Mouse (Mus musculus) ES-Bruce4 (cell line): ENCODE data around the gene Ube2q1. TPM values are rescaled to one million over a fixed set of nuclear protein-coding genes. Genes with fewer than 3 reads are reported as not detected.

Experiments
- H3K27ac ChIP-seq: 2 replicates; pipeline ENCODE4 v1.5.1; 2012; ENCODE audit warnings: low read length, inconsistent platforms; ENCODE audit not compliant: insufficient read depth
- H3K27me3 ChIP-seq: 2 replicates; pipeline ENCODE4 v1.6.1; 2012; ENCODE audit warnings: mild to moderate bottlenecking, low read length, inconsistent platforms; ENCODE audit not compliant: control insufficient read depth, poor library complexity, insufficient read depth, severe bottlenecking
- H3K36me3 ChIP-seq: 2 replicates; pipeline ENCODE4 v1.6.1; 2012; ENCODE audit warnings: inconsistent platforms, mild to moderate bottlenecking, low read length, moderate library complexity; ENCODE audit not compliant: control insufficient read depth, poor library complexity, insufficient read depth, severe bottlenecking
- H3K4me1 ChIP-seq: one replicate; pipeline ENCODE4 v1.8.1; 2011; ENCODE audit warnings: low read length; ENCODE audit not compliant: control insufficient read depth, insufficient read depth
- H3K4me3 ChIP-seq: 2 replicates; pipeline ENCODE4 v1.5.1; 2011; ENCODE audit warnings: low read depth, mild to moderate bottlenecking, low read length
- H3K9ac ChIP-seq: 2 replicates; pipeline ENCODE4 v1.6.1; 2012; ENCODE audit warnings: low read depth, mild to moderate bottlenecking, inconsistent platforms; ENCODE audit not compliant: poor library complexity, severe bottlenecking
- H3K9me3 ChIP-seq: replicated peaks from 2 replicates; pipeline ENCODE4 v1.6.1; 2012; ENCODE audit warnings: mild to moderate bottlenecking, low read length, inconsistent platforms; ENCODE audit not compliant: control insufficient read depth, poor library complexity, insufficient read depth, severe bottlenecking
- CTCF ChIP-seq: IDR thresholded peaks from one replicate; pipeline ENCODE4 v1.8.1; 2011; ENCODE audit warnings: low read depth, low read length
- EP300 ChIP-seq: IDR thresholded peaks from 2 replicates; pipeline ENCODE4 v1.6.1; 2011; ENCODE audit warnings: low read depth, low read length; ENCODE audit not compliant: insufficient read depth
- POLR2A ChIP-seq: IDR thresholded peaks from one replicate; pipeline ENCODE4 v1.8.1; 2011; ENCODE audit warnings: low read length; ENCODE audit not compliant: insufficient read depth
- polyA plus RNA-seq: library from polyadenylated mRNA; stranded (reverse); fragments of >200 nt; gene quantifications from 2 replicates; pipeline ENCODE4 v1.2.4, GENCODE M21; 2011; ENCODE audit warnings: low read depth; ENCODE audit not compliant: missing spikeins, insufficient read depth, insufficient read length

Ube2q1 gene
- polyA plus RNA-seq, 1 experiment = 104 TPM

GRCm38 (mm10) chr3:89769584-89769983 lies 3.8 kb upstream of the Ube2q1 start:
- Histone ChIP-seq H3K9ac (no peak overlapping the region), H3K4me1 (peaks cover 2% of the 10 kb centered on the region), H3K27me3 (no peaks in the 10 kb centered on the region), H3K36me3 (no peaks in the 10 kb centered on the region), H3K27ac (no peak overlapping the region), H3K4me3 (no peak overlapping the region), H3K9me3 (no peaks in the 10 kb centered on the region)
- no peak for TF ChIP-seq POLR2A
- no peak for TF ChIP-seq CTCF
- TF ChIP-seq EP300 = 0 out of 2 replicates have a peak, but pooled peaks have one; percentile 32

DNA sequence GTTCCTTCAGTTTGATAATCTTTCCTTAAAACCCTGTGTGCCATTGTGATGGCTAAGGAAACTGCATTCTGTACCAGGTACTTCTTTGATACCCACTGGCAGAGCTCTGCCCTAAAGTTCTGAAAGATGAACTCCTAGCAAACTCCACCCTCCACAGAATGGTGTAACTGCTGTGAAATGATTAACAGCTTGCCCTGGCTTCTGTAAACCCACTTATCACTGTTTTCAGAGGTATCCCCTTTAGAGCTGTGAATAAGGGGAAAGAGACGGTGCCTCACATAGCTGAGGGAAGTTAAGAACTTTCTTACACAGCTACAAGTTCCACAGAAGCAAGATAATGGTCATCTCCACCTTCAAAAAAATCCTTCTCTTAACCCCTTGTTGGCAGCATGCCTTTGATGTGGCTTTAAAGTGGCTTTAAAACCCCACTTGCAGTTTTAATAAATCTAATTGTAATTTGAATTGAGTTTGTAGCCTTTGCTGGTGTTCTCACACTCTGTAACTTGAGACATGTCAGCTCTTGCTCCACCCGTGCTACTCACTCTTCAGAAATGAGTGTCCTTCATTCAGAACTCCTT lies 2.9 kb upstream of the Ube2q1 start:
- no peak overlapping the region for H3K9ac ChIP-seq
- H3K9me3 ChIP-seq = no peaks in the 10 kb centered on the region
- no peak overlapping the region for H3K27ac ChIP-seq
- TF ChIP-seq POLR2A (no peak), EP300 (no peak), CTCF (no peak)
- no peaks in the 10 kb centered on the region for H3K27me3 ChIP-seq
- H3K4me1 ChIP-seq = peaks cover 3% of the 10 kb centered on the region
- no peak overlapping the region for H3K4me3 ChIP-seq
- H3K36me3 ChIP-seq = no peaks in the 10 kb centered on the region

GRCm38 (mm10) chr3:89772588-89772967 lies 838 bp upstream of the Ube2q1 start:
- Histone ChIP-seq H3K4me1 (peaks cover 3% of the 10 kb centered on the region), H3K27ac (peak overlapping the region; percentile 39), H3K9me3 (no peaks in the 10 kb centered on the region), H3K27me3 (no peaks in the 10 kb centered on the region), H3K9ac (peak overlapping the region; percentile 99), H3K36me3 (peaks cover 17% of the 10 kb centered on the region), H3K4me3 (peak overlapping the region; percentile 74)
- TF ChIP-seq EP300 (0 out of 2 replicates have a peak, but pooled peaks have one; percentile 17), CTCF (peak; percentile 97), POLR2A (no peak)

GRCm38 (mm10) chr3:89773740-89774211 lies 360 bp downstream of the Ube2q1 start:
- Histone ChIP-seq H3K27me3 (no peaks in the 10 kb centered on the region), H3K9ac (peak overlapping the region; percentile 99), H3K4me3 (peak overlapping the region; percentile 98), H3K36me3 (peaks cover 25% of the 10 kb centered on the region), H3K27ac (no peak overlapping the region), H3K4me1 (peaks cover 3% of the 10 kb centered on the region), H3K9me3 (no peaks in the 10 kb centered on the region)
- TF ChIP-seq CTCF (no peak), POLR2A (no peak), EP300 (no peak)

DNA sequence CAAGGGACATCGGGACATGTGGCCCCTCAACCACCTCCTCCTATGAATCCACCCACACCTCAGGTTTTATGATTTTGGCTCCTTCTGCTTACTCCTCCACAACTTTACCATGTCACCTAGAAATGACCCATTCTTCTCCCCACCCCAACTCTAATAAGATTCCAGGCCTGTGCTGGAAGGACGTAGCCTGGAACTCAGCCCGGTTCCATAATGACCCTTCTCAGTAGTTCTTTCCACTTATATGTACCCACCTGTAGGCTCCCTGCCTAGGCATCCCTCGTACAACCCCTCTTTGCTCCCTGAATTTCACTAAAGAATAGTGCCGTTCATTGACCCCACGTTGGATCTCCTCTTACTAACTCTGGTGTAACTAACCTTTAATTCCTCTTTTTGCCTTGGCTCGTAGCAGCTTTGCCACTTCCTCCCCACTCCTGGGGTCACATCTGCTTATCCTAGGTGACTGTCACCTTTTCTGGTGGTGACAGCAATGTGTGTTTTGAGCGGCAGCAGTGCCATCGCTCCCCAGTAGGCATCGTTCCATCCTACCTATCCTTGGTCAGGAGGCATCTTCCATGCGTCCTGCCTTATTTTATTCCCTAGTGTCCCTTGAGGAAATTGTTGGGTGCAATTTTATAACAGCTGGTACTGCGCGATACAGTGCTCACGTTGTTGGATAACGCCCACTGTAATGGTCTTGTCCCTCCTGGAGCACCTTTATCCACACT lies 982 bp downstream of the Ube2q1 start:
- H3K36me3 ChIP-seq = peaks cover 31% of the 10 kb centered on the region
- TF ChIP-seq CTCF (no peak), EP300 (no peak), POLR2A (no peak)
- no peaks in the 10 kb centered on the region for H3K9me3 ChIP-seq
- peak overlapping the region; percentile 99 for H3K9ac ChIP-seq
- no peak overlapping the region for H3K27ac ChIP-seq
- H3K4me3 ChIP-seq = peak overlapping the region; percentile 98
- H3K4me1 ChIP-seq = peaks cover 3% of the 10 kb centered on the region
- H3K27me3 ChIP-seq = no peaks in the 10 kb centered on the region

- Histone ChIP-seq H3K4me1 (peaks cover 3% of the 10 kb centered on the region), H3K9ac (no peak overlapping the region), H3K9me3 (no peaks in the 10 kb centered on the region), H3K27me3 (no peaks in the 10 kb centered on the region), H3K36me3 (peaks cover 39% of the 10 kb centered on the region), H3K4me3 (no peak overlapping the region), H3K27ac (no peak overlapping the region)
- no peak for TF ChIP-seq CTCF
- no peak for TF ChIP-seq POLR2A
- no peak for TF ChIP-seq EP300
Measured at GRCm38 (mm10) chr3:89776001-89776400, 2.6 kb downstream of the Ube2q1 start.
